In the genomic region with DNA sequence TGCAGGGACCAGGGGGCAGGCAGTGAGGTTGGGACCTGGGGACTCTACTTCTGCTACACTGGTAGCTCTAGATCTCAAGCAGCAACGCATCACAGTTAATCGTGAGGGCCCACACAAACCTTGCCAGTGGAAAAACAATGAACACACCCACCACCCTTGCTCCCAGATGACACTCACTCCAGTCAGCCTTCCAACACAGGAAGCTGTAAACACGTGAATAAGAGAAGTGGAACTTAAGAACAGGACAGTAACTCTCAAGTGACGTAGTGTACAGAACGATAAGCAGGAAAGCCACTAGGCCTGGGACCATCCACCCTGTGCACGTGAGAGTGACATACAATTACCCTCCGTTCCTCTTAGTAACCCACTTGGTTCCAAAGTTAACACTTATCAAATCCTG, we compare ENCODE assay signal across 21 mouse cellular contexts. TPM values are rescaled to one million over a fixed set of nuclear protein-coding genes. Genes with fewer than 3 reads are reported as not detected.
DNase-seq lines count a peak whose midpoint lies in the region; ATAC-seq and TF ChIP-seq lines count a peak whose summit lies in the region.
"Had no signal": no experiment of that assay in that cellular context is flagged by ENCODE, and none has a peak within 500 bp of the region (broad histone marks: within the 10 kb centered on the region; RNA-seq: fewer than 3 reads in every experiment).

No protein-coding gene starts in this region.

- peaks cover 10% of the 10 kb centered on the region; the same call in 1 of the 2 replicates for H3K36me3 ChIP-seq in heart, embryonic 10.5 days
- peaks cover 3% of the 10 kb centered on the region; the same call in 1 of the 2 replicates for H3K36me3 ChIP-seq in liver, postnatal 0 days (replicated peaks; ENCODE audit: insufficient read depth, low read length)
- H3K36me3 ChIP-seq in liver, embryonic 12.5 days: peaks cover 9% of the 10 kb centered on the region; the same call in 1 of the 2 replicates

- no peak overlapping the region for H3K9ac ChIP-seq in liver, postnatal 0 days (replicated peaks)
- no peak overlapping the region for H3K9ac ChIP-seq in liver, embryonic 12.5 days
- H3K9ac ChIP-seq: forebrain, embryonic 13.5 days; midbrain, embryonic 13.5 days; neural tube, embryonic 13.5 days had no signal

- peak; percentile 40; the same call in 1 of the 2 replicates for ATAC-seq in liver, postnatal 0 days
- no peak for ATAC-seq in liver, embryonic 12.5 days
- ATAC-seq in common myeloid progenitor, adult 5-6 weeks (replicated peaks; ENCODE audit: low read depth, poor library complexity, severe bottlenecking): peak; percentile 57
- 0 out of 2 replicates have a peak, but pooled peaks have one; percentile 13 for ATAC-seq in neutrophil, adult 5-6 weeks (ENCODE audit: extremely low read depth, insufficient number of reproducible peaks, low FRiP score, poor library complexity, severe bottlenecking)
- ATAC-seq: forebrain, embryonic 13.5 days; hindbrain, postnatal 0 days; intestine, postnatal 0 days; midbrain, embryonic 13.5 days had no signal

- H3K27me3 ChIP-seq in heart, embryonic 10.5 days (ENCODE audit: insufficient read depth, poor library complexity, severe bottlenecking): no peaks in the 10 kb centered on the region
- H3K27me3 ChIP-seq in liver, postnatal 0 days (ENCODE audit: insufficient read depth, low read length): no peaks in the 10 kb centered on the region
- H3K27me3 ChIP-seq in liver, embryonic 12.5 days (replicated peaks): no peaks in the 10 kb centered on the region
- H3K27me3 ChIP-seq: forebrain, embryonic 13.5 days; midbrain, embryonic 13.5 days; neural tube, embryonic 13.5 days had no signal

- H3K4me3 ChIP-seq in heart, embryonic 10.5 days: no peak overlapping the region
- no peak overlapping the region for H3K4me3 ChIP-seq in liver, postnatal 0 days (ENCODE audit: low read depth, low read length)
- no peak overlapping the region for H3K4me3 ChIP-seq in liver, embryonic 12.5 days
- H3K4me3 ChIP-seq: forebrain, embryonic 13.5 days; hindbrain, embryonic 10.5 days; layer of hippocampus, adult 2 months; midbrain, embryonic 13.5 days; neural tube, embryonic 13.5 days had no signal

- TF ChIP-seq CTCF in liver, postnatal 0 days (IDR thresholded peaks at IDR 0.05; ENCODE audit: low read depth): no peak

- no peak overlapping the region for H3K27ac ChIP-seq in heart, embryonic 10.5 days
- no peak overlapping the region for H3K27ac ChIP-seq in liver, postnatal 0 days (ENCODE audit: low read depth)
- H3K27ac ChIP-seq in liver, embryonic 12.5 days: no peak overlapping the region
- H3K27ac ChIP-seq: forebrain, embryonic 13.5 days; hindbrain, embryonic 10.5 days; hindbrain, postnatal 0 days; kidney, postnatal 0 days; layer of hippocampus, adult 2 months; midbrain, embryonic 13.5 days; neural tube, embryonic 13.5 days had no signal

- H3K9me3 ChIP-seq in heart, embryonic 10.5 days: no peaks in the 10 kb centered on the region
- H3K9me3 ChIP-seq in liver, postnatal 0 days (ENCODE audit: low read length): no peaks in the 10 kb centered on the region
- no peaks in the 10 kb centered on the region for H3K9me3 ChIP-seq in liver, embryonic 12.5 days (replicated peaks)
- H3K9me3 ChIP-seq: forebrain, embryonic 13.5 days; hindbrain, embryonic 10.5 days; midbrain, embryonic 13.5 days; neural tube, embryonic 13.5 days had no signal

- TF ChIP-seq EP300 in liver, postnatal 0 days (IDR thresholded peaks at IDR 0.05; ENCODE audit: low read depth): no peak

- peaks cover 4% of the 10 kb centered on the region; the same call in 1 of the 2 replicates for H3K4me1 ChIP-seq in heart, embryonic 10.5 days
- H3K4me1 ChIP-seq in liver, postnatal 0 days (ENCODE audit: insufficient read depth): no peaks in the 10 kb centered on the region; the same call in 1 of the 2 replicates
- H3K4me1 ChIP-seq in liver, embryonic 12.5 days: no peaks in the 10 kb centered on the region
- H3K4me1 ChIP-seq: forebrain, embryonic 13.5 days; hindbrain, embryonic 10.5 days; midbrain, embryonic 13.5 days; neural tube, embryonic 13.5 days had no signal

- 62% methylated on average over 7 of the region's 7 CpGs for WGBS in heart, embryonic 10.5 days
- WGBS in liver, postnatal 0 days (ENCODE audit: insufficient replicate concordance): 45% methylated on average over 7 of the region's 7 CpGs
- 70% methylated on average over 7 of the region's 7 CpGs for WGBS in liver, embryonic 12.5 days (ENCODE audit: insufficient replicate concordance)

- peak; percentile 13 for DNase-seq in heart, adult 8-10 months (ENCODE audit: low spot score)
- no peak for DNase-seq in heart, embryonic 10.5 days (ENCODE audit: low spot score)
- DNase-seq in liver, postnatal 0 days: no peak
- no peak for DNase-seq in kidney, postnatal 14 days
- DNase-seq: B cell, adult 2 months; cerebellum, adult 8-10 months; gastrocnemius, postnatal 25 days; layer of hippocampus, postnatal 36 days; spleen, adult 18-20 months; thymus, postnatal 4 days had no signal

- no peak overlapping the region for H3K4me2 ChIP-seq in liver, postnatal 0 days (ENCODE audit: low read depth, low read length)
- no peak overlapping the region for H3K4me2 ChIP-seq in liver, embryonic 12.5 days
- H3K4me2 ChIP-seq: forebrain, embryonic 13.5 days; midbrain, embryonic 13.5 days; neural tube, embryonic 13.5 days had no signal

RNA-seq across cellular contexts. Expression of a gene that starts 25.1 kb away (rescaled TPM):
- total RNA-seq in heart, adult 8-10 months (2022): 100 to 1,000 TPM; 233 to 306 (median 274) TPM
- 123 and 138 TPM in 2 replicates for polyA plus RNA-seq in heart, embryonic 10.5 days (2016; fragmentation: Nextera tagmentation; extraction: Ambion mirVana)
- polyA plus RNA-seq in liver, postnatal 0 days (2015; fragmentation: Nextera tagmentation; extraction: Ambion mirVana): 68.5 and 70.1 TPM in 2 replicates
- 60.8 and 62.5 TPM in 2 replicates for polyA plus RNA-seq in liver, embryonic 12.5 days (2016; fragmentation: Nextera tagmentation; extraction: Ambion mirVana)
- total RNA-seq in common myeloid progenitor, adult 5-6 weeks (2017): 36.6 and 67.0 TPM in 2 replicates
- total RNA-seq in neutrophil, adult 5-6 weeks (2017): 10.1 and 21.5 TPM in 2 replicates

RNA-seq across cellular contexts. Expression of a gene that starts 54.2 kb away (rescaled TPM):
- total RNA-seq in heart, adult 8-10 months (2022): 1 to 10 TPM in 1 of 4 experiments, under 1 TPM in 3; 0.50 to 1.0 (median 0.57) TPM
- polyA plus RNA-seq in heart, embryonic 10.5 days (2016; fragmentation: Nextera tagmentation; extraction: Ambion mirVana): 0.12 and 0.14 TPM in 2 replicates
- 4.3 and 4.8 TPM in 2 replicates for polyA plus RNA-seq in liver, postnatal 0 days (2015; fragmentation: Nextera tagmentation; extraction: Ambion mirVana)
- 1.1 and 1.2 TPM in 2 replicates for polyA plus RNA-seq in liver, embryonic 12.5 days (2016; fragmentation: Nextera tagmentation; extraction: Ambion mirVana)
- 63.5 and 64.7 TPM in 2 replicates for total RNA-seq in common myeloid progenitor, adult 5-6 weeks (2017)
- 147 and 149 TPM in 2 replicates for total RNA-seq in neutrophil, adult 5-6 weeks (2017)

Comparison
In these comparisons a context has a peak if more than half of its experiments do, and no peak if none do; other contexts are left out.
1. RNA of a gene that starts 54.2 kb away (total RNA-seq): 147 to 149 TPM in neutrophil, adult 5-6 weeks and 63.5 to 64.7 TPM in common myeloid progenitor, adult 5-6 weeks; 0.50 to 1.0 TPM in heart, adult 8-10 months; every median in the first group is over 10 times any median in the second.